Mouse (Mus musculus): ENCODE results near the gene Trim60. TPM values are rescaled to one million over a fixed set of nuclear protein-coding genes. Genes with fewer than 3 reads are reported as not detected.

Gene Trim60
- polyA plus RNA-seq, 1 experiment = not detected

- Histone ChIP-seq H3K4me1 (ENCODE audit: control insufficient read depth, insufficient read depth, low read length) (no peaks in the 10 kb centered on the region), H3K4me3 (ENCODE audit: insufficient read depth, low read length) (no peak overlapping the region), H3K27ac (ENCODE audit: insufficient read depth, low read length) (no peak overlapping the region)
- TF ChIP-seq POLR2A (IDR thresholded peaks at IDR 0.05; ENCODE audit: low read depth, low read length) = no peak
- no peak for TF ChIP-seq CTCF (IDR thresholded peaks at IDR 0.05; ENCODE audit: borderline replicate concordance, insufficient read depth, low read length)
Measured at GRCm38 (mm10) chr8:64998806-64999365, 19.5 kb downstream of the Trim60 start.

GRCm38 (mm10) chr8:64987731-64988130, 30.7 kb downstream of the Trim60 start, which contains the start of gene Trim75:
Gene Trim75, minus strand, starts transcription at chr8:64987831.
- Histone ChIP-seq H3K4me3 (ENCODE audit: insufficient read depth, low read length) (no peak within 1 kb of the TSS), H3K27ac (ENCODE audit: insufficient read depth, low read length) (no peak within 1 kb of the TSS), H3K4me1 (ENCODE audit: control insufficient read depth, insufficient read depth, low read length) (no peaks in the 10 kb centered on the region)
- TF ChIP-seq POLR2A (IDR thresholded peaks at IDR 0.05; ENCODE audit: low read depth, low read length) = no peak
- TF ChIP-seq CTCF (IDR thresholded peaks at IDR 0.05; ENCODE audit: borderline replicate concordance, insufficient read depth, low read length) = no peak

- no peak for TF ChIP-seq CTCF (IDR thresholded peaks at IDR 0.05; ENCODE audit: borderline replicate concordance, insufficient read depth, low read length)
- no peak for TF ChIP-seq POLR2A (IDR thresholded peaks at IDR 0.05; ENCODE audit: low read depth, low read length)
- H3K27ac ChIP-seq (ENCODE audit: insufficient read depth, low read length) = no peak overlapping the region
- no peaks in the 10 kb centered on the region for H3K4me1 ChIP-seq (ENCODE audit: control insufficient read depth, insufficient read depth, low read length)
- no peak overlapping the region for H3K4me3 ChIP-seq (ENCODE audit: insufficient read depth, low read length)
Measured at GRCm38 (mm10) chr8:64983150-64983897, 35.1 kb downstream of the Trim60 start.

- no peak overlapping the region for H3K27ac ChIP-seq (ENCODE audit: insufficient read depth, low read length)
- TF ChIP-seq CTCF (IDR thresholded peaks at IDR 0.05; ENCODE audit: borderline replicate concordance, insufficient read depth, low read length) (no peak), POLR2A (IDR thresholded peaks at IDR 0.05; ENCODE audit: low read depth, low read length) (no peak)
- no peak overlapping the region for H3K4me3 ChIP-seq (ENCODE audit: insufficient read depth, low read length)
Measured at GRCm38 (mm10) chr8:64962836-64963235, 55.5 kb downstream of the Trim60 start.

GRCm38 (mm10) chr8:64959025-64959424, 59.4 kb downstream of the Trim60 start:
- Histone ChIP-seq H3K4me3 (ENCODE audit: insufficient read depth, low read length) (no peak overlapping the region), H3K4me1 (ENCODE audit: control insufficient read depth, insufficient read depth, low read length) (no peaks in the 10 kb centered on the region), H3K27ac (ENCODE audit: insufficient read depth, low read length) (no peak overlapping the region)
- TF ChIP-seq POLR2A (IDR thresholded peaks at IDR 0.05; ENCODE audit: low read depth, low read length) (no peak), CTCF (IDR thresholded peaks at IDR 0.05; ENCODE audit: borderline replicate concordance, insufficient read depth, low read length) (no peak)

More at GRCm38 (mm10) chr8:64962836-64963235, 55.5 kb downstream of the Trim60 start:
- H3K4me1 ChIP-seq (ENCODE audit: control insufficient read depth, insufficient read depth, low read length) = no peaks in the 10 kb centered on the region

GRCm38 (mm10) chr8:64952101-64952500, 66.3 kb downstream of the Trim60 start:
- Histone ChIP-seq H3K4me1 (ENCODE audit: control insufficient read depth, insufficient read depth, low read length) (no peaks in the 10 kb centered on the region), H3K27ac (ENCODE audit: insufficient read depth, low read length) (no peak overlapping the region), H3K4me3 (ENCODE audit: insufficient read depth, low read length) (no peak overlapping the region)
- no peak for TF ChIP-seq CTCF (IDR thresholded peaks at IDR 0.05; ENCODE audit: borderline replicate concordance, insufficient read depth, low read length)
- no peak for TF ChIP-seq POLR2A (IDR thresholded peaks at IDR 0.05; ENCODE audit: low read depth, low read length)

Other genes starting within 250 kb of the Trim60 start
- 13.1 and 16.6 TPM in 2 replicates for gene Klhl2, start 168.6 kb downstream of the Trim60 start, polyA plus RNA-seq (2011; ENCODE audit: insufficient read length, low read depth, missing spikeins)
- gene Tmem192, start 71.4 kb downstream of the Trim60 start, polyA plus RNA-seq (2011; ENCODE audit: insufficient read length, low read depth, missing spikeins) = 25.1 and 32.5 TPM in 2 replicates
- gene Trim75, start 30.8 kb downstream of the Trim60 start, polyA plus RNA-seq (2011; ENCODE audit: insufficient read length, low read depth, missing spikeins) = not detected in 2 replicates
- gene Trim61, start 61 bp downstream of the Trim60 start, polyA plus RNA-seq (2011; ENCODE audit: insufficient read length, low read depth, missing spikeins) = not detected in 2 replicates
- gene Apela, start 18.8 kb upstream of the Trim60 start, polyA plus RNA-seq (2011; ENCODE audit: insufficient read length, low read depth, missing spikeins) = 0.72 TPM in 1 of 2 replicates, not detected in the other
- not detected in 2 replicates for gene Gm10663, start 56.4 kb upstream of the Trim60 start, polyA plus RNA-seq (2011; ENCODE audit: insufficient read length, low read depth, missing spikeins)
- gene BC030870, start 111.0 kb upstream of the Trim60 start, polyA plus RNA-seq (2011; ENCODE audit: insufficient read length, low read depth, missing spikeins) = not detected in 2 replicates

Measured in embryonic fibroblast, embryonic 13.5 days (primary cell).